Mouse (Mus musculus): ENCODE measurements around the gene Stard3nl.

GRCm38 (mm10) chr13:19381112-19381828 lies 14.3 kb downstream of the Stard3nl start:
- TF ChIP-seq POLR2A (IDR thresholded peaks at IDR 0.05; ENCODE audit: low read depth, low read length) (no peak), CTCF (IDR thresholded peaks at IDR 0.05; ENCODE audit: extremely low read depth, insufficient read depth, insufficient read length, insufficient replicate concordance) (no peak)
